Mouse (Mus musculus): ENCODE data around the gene A830031A19Rik.

Gene A830031A19Rik

GRCm38 (mm10) chr11:24008976-24009375 lies 65.9 kb downstream of the A830031A19Rik start:
- no peak for DNase-seq (ENCODE audit: low spot score in 2 of 2)

- peak in 1 of 2 experiments; percentile 8 for DNase-seq (ENCODE audit: low spot score in 2 of 2)
These were observed 66.6 kb downstream of the A830031A19Rik start for GRCm38 (mm10) chr11:24008244-24008643.

- no peak for DNase-seq (ENCODE audit: low spot score in 2 of 2)
These were observed 69.3 kb downstream of the A830031A19Rik start for GRCm38 (mm10) chr11:24005445-24006156.

- DNase-seq (ENCODE audit: low spot score in 2 of 2), result no peak
These were observed 74.2 kb downstream of the A830031A19Rik start for GRCm38 (mm10) chr11:24000675-24001074.

Data from thymus, postnatal 10 days (tissue).